Mouse (Mus musculus) forebrain, embryonic 16.5 days (tissue): ENCODE data around the gene Osbpl10. TPM values are rescaled to one million over a fixed set of nuclear protein-coding genes. Genes with fewer than 3 reads are reported as not detected.

Source experiments
- ATAC-seq: fragments of 200-750 bp; cut with Nextera tagmentation; 2 replicates; pipeline ENCODE4 v1.8.0; 2017; ENCODE audit warnings: mild to moderate bottlenecking, moderate library complexity
- H3K27ac ChIP-seq: fragments of 300-500 bp; sonication (generic); 2 replicates; pipeline ENCODE4 v1.5.1; 2014; ENCODE audit warnings: low read length, control low read depth
- H3K27me3 ChIP-seq: fragments of 300-500 bp; sonication (generic); replicated peaks from 2 replicates; pipeline ENCODE4 v1.6.1; 2014; ENCODE audit warnings: low read length; ENCODE audit not compliant: control insufficient read depth, insufficient read depth
- H3K36me3 ChIP-seq: fragments of 300-500 bp; sonication (generic); 2 replicates; pipeline ENCODE4 v1.6.1; 2014; ENCODE audit not compliant: control insufficient read depth, insufficient read depth
- H3K4me1 ChIP-seq: fragments of 300-500 bp; sonication (generic); replicated peaks from 2 replicates; pipeline ENCODE4 v1.6.1; 2014; ENCODE audit warnings: low read length; ENCODE audit not compliant: control insufficient read depth, insufficient read depth
- H3K4me2 ChIP-seq: fragments of 300-500 bp; sonication (generic); 2 replicates; pipeline ENCODE4 v1.6.1; 2014; ENCODE audit warnings: mild to moderate bottlenecking, low read length, control low read depth
- H3K4me3 ChIP-seq: fragments of 300-500 bp; sonication (generic); replicated peaks from 2 replicates; pipeline ENCODE4 v1.5.1; 2014; ENCODE audit warnings: mild to moderate bottlenecking, low read length, control low read depth
- H3K9ac ChIP-seq: fragments of 300-500 bp; sonication (generic); replicated peaks from 2 replicates; pipeline ENCODE4 v1.6.1; 2014; ENCODE audit warnings: low read depth, low read length, control low read depth
- H3K9me3 ChIP-seq: fragments of 300-500 bp; sonication (generic); 2 replicates; pipeline ENCODE4 v1.6.1; 2016; ENCODE audit warnings: low read length; ENCODE audit not compliant: control insufficient read depth
- WGBS: fragments of 180-500 bp; shearing (Covaris S2); extraction: QIAGEN DNeasy Blood & Tissue Kit; methylation state at CpG from one replicate; pipeline ENCODE4 v1.1.7; 2014; 5-methylcytosine and 5-hydroxymethylcytosine counted together
- polyA plus RNA-seq: library from polyadenylated mRNA; unstranded; fragments of >200 nt; fragmentation: Nextera tagmentation; extraction: Ambion mirVana; gene quantifications from 2 replicates; pipeline ENCODE4 v1.2.1, GENCODE M21; 2015

The Osbpl10 gene
- polyA plus RNA-seq, 1 experiment from 2014 or later, result 2.8 TPM

DNA sequence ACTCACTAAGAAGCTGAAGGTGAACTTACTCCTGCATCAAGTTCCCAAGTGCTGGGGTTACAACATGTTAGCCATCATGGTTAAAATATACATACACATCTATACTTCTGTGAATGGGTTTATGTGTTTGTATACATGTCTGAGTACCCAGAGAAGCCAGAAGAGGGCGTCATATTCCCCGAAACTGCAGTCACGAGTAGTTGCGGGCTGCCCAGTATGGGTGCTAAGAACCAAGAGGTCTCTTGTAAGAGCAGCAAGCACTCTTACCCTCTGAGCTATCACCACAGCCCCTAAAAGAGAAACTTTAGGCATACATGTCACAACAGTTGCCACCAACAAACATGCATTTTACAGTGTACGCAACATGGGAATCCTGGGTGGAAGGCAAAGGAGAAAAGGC lies 261.5 kb downstream of the Osbpl10 start:
- Histone ChIP-seq H3K9ac (no peak overlapping the region), H3K9me3 (no peaks in the 10 kb centered on the region), H3K27ac (no peak overlapping the region), H3K27me3 (no peaks in the 10 kb centered on the region), H3K4me3 (no peak overlapping the region), H3K4me2 (no peak overlapping the region), H3K36me3 (peaks cover 15% of the 10 kb centered on the region), H3K4me1 (no peaks in the 10 kb centered on the region)
- 90% methylated on average over 5 of the region's 5 CpGs for whole genome bisulfite sequencing
- no peak for ATAC-seq

DNA sequence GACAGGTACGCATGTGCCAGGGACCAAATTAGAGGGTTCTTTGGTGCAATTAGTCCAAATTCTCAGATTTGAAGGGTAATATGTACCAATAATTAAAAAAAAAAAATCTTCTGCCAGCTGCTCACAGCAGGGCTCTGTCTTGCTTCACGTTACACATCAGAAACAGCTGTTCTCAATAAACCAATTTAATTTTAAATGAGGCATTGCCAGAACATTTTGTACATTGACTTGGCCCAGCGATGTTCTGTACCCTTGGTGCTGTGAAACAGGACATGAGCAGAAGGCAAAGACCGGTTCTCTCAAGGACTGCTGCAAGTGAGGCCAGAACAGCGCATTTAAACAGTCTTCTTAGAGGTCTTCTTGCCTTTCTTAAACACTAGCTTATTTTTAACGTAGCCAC lies 265.3 kb downstream of the Osbpl10 start:
- 86% methylated on average over 6 of the region's 6 CpGs for WGBS
- Histone ChIP-seq H3K9me3 (no peaks in the 10 kb centered on the region), H3K36me3 (peaks cover 22% of the 10 kb centered on the region), H3K27me3 (no peaks in the 10 kb centered on the region), H3K9ac (no peak overlapping the region), H3K4me1 (no peaks in the 10 kb centered on the region), H3K4me2 (no peak overlapping the region), H3K4me3 (no peak overlapping the region), H3K27ac (no peak overlapping the region)
- no peak for ATAC-seq

DNA sequence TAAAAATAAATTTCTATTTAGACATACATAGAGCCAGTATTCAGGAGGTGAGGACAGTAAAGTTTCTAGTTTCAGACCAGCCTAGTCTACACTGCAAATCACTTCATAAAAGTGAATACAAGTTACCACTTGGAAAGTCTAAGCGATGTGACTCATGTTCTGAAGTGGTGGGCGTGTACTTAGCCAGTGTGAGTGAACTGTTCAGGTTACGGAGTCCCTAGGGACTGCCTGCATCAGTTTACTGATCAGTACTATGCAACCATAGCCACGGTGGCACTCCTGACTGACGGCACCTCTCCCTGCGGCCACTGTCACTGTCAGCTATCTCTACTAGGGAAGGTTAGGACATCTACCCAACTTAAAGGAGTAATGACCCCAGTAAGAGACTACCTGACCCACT lies 266.7 kb downstream of the Osbpl10 start:
- Histone ChIP-seq H3K27ac (no peak overlapping the region), H3K4me2 (no peak overlapping the region), H3K4me3 (no peak overlapping the region), H3K9ac (no peak overlapping the region), H3K9me3 (no peaks in the 10 kb centered on the region), H3K27me3 (no peaks in the 10 kb centered on the region), H3K36me3 (peaks cover 22% of the 10 kb centered on the region), H3K4me1 (no peaks in the 10 kb centered on the region)
- ATAC-seq, result no peak
- WGBS, result 86% methylated on average over 6 of the region's 6 CpGs

DNA sequence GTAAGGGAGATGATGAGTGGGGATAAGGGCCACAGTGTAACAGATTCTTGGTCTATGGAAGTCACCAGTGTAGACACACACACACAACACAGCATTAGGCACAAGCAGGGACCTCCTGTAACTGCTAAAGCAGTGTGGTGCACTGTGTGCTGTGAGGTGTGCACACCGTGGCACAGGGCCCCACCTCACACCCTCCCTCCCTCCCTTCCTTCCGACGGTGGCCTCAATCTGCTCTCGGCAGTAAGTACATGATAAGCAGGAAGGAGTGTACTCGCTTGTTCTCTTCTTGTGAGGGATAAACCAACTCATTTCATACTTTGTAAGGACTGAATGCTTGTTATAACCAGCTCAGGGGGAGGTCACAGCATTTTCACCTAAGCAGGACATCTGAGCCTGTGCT lies 270.8 kb downstream of the Osbpl10 start:
- no peak overlapping the region for H3K4me3 ChIP-seq
- H3K4me1 ChIP-seq, result no peaks in the 10 kb centered on the region
- no peak for ATAC-seq
- WGBS, result 82% methylated on average over 5 of the region's 5 CpGs
- H3K4me2 ChIP-seq, result no peak overlapping the region
- no peak overlapping the region for H3K9ac ChIP-seq
- peaks cover 20% of the 10 kb centered on the region for H3K36me3 ChIP-seq
- H3K27ac ChIP-seq, result no peak overlapping the region
- H3K9me3 ChIP-seq, result no peaks in the 10 kb centered on the region
- no peaks in the 10 kb centered on the region for H3K27me3 ChIP-seq

DNA sequence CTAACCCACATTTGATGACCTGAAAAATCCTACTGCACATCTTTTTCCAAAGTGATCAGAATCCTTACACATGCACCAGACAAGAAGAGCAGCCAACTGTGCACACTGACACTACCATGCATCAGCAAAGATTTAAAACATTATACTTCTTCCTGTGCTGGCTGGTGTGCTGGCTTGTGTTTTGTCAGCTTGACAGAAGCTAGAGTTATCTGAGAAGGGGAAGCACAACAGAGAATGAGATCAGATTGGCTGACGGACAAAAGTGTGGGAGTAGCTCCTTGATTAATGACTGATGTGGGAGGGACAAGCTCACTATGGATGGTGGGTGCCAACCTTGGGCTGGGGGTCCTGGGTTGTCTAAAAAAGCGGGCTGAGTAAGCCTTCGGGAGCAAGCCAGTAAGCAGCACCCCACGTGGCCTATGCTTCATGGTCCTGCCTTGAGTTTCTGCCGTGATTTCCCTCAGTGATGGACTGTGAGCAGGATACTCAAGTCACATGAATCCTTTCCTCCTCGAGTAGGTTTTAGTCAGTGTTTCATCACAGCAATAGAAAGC lies 279.4 kb downstream of the Osbpl10 start:
- Histone ChIP-seq H3K4me2 (no peak overlapping the region), H3K9ac (no peak overlapping the region), H3K36me3 (peaks cover 5% of the 10 kb centered on the region), H3K27me3 (no peaks in the 10 kb centered on the region), H3K9me3 (no peaks in the 10 kb centered on the region), H3K4me3 (no peak overlapping the region), H3K4me1 (no peaks in the 10 kb centered on the region; the same call in 1 of the 2 replicates), H3K27ac (no peak overlapping the region)
- WGBS, result 73% methylated on average over 6 of the region's 6 CpGs
- ATAC-seq, result no peak

DNA sequence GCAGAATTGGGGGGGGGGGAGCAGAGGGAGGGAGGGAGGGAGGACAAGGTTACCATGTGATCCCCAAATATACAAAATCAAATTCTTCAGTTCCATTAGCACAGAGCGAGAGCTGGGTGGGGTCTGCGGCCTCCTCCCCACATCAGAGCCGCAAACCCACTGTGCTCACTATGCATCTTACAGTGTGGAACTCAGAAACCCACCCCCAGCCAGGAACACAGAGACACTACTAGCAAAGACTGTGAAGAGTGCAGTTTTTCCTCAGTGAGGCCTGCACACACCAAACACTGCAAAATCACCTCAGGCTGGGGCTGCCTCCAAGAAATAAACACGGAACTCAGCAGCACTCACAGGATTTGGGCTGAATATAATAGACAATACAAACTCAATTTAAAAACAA lies 281.5 kb downstream of the Osbpl10 start:
- no peak for ATAC-seq
- Histone ChIP-seq H3K36me3 (peaks cover 5% of the 10 kb centered on the region), H3K4me2 (no peak overlapping the region), H3K27me3 (no peaks in the 10 kb centered on the region), H3K27ac (no peak overlapping the region), H3K4me3 (no peak overlapping the region), H3K4me1 (no peaks in the 10 kb centered on the region; the same call in 1 of the 2 replicates), H3K9me3 (no peaks in the 10 kb centered on the region), H3K9ac (no peak overlapping the region)
- 88% methylated on average over 4 of the region's 4 CpGs for WGBS

DNA sequence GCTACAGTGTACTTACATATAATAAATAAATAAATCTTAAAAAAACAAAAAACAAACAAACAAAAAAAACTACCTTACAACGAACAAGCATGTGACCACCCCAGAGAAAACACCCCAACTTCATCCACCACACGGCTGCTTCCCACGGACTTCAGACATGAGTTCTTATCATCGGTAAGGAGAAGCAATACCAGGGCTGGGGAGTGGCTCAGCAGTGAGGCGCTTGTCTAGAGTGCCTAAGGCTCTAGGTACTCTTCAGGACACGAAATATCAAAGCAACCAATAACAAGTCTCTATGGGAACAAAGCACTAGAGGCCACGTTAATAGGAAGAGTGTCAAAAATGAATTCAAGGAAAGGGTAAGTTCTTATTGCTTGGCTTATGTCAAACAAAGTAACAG lies 282.1 kb downstream of the Osbpl10 start:
- H3K9ac ChIP-seq, result no peak overlapping the region
- no peak overlapping the region for H3K4me3 ChIP-seq
- 92% methylated on average over 7 of the region's 7 CpGs for WGBS
- H3K4me2 ChIP-seq, result no peak overlapping the region
- no peak for ATAC-seq
- H3K9me3 ChIP-seq, result no peaks in the 10 kb centered on the region
- no peaks in the 10 kb centered on the region; the same call in 1 of the 2 replicates for H3K4me1 ChIP-seq
- peaks cover under 1% of the 10 kb centered on the region; the same call in 1 of the 2 replicates for H3K36me3 ChIP-seq
- no peaks in the 10 kb centered on the region for H3K27me3 ChIP-seq
- no peak overlapping the region for H3K27ac ChIP-seq

DNA sequence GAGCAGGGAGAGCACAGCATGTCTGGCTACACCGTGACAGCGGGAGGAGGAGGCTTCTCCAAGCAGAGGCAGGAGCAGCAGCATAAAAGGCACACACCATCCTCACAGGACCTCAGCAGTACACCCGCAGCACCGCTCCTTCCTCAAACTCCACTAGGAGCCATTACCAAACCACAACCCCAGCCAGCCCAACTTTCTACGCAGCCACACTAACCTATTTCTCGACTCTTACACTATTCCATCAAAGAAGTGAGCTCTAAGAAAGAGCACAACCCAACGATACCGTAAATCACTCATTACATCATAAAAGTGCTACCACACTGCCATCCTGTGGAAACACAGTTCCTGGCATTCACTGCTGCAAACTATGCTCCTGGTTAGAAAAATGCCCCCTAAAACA lies 283.1 kb downstream of the Osbpl10 start:
- no peaks in the 10 kb centered on the region; the same call in 1 of the 2 replicates for H3K4me1 ChIP-seq
- H3K9ac ChIP-seq, result no peak overlapping the region
- no peaks in the 10 kb centered on the region for H3K27me3 ChIP-seq
- H3K4me3 ChIP-seq, result no peak overlapping the region
- WGBS, result 82% methylated on average over 8 of the region's 8 CpGs
- peak; percentile 66; the same call in 1 of the 2 replicates for ATAC-seq
- H3K9me3 ChIP-seq, result no peaks in the 10 kb centered on the region
- peaks cover 3% of the 10 kb centered on the region; the same call in 1 of the 2 replicates for H3K36me3 ChIP-seq
- H3K27ac ChIP-seq, result no peak overlapping the region
- H3K4me2 ChIP-seq, result no peak overlapping the region

DNA sequence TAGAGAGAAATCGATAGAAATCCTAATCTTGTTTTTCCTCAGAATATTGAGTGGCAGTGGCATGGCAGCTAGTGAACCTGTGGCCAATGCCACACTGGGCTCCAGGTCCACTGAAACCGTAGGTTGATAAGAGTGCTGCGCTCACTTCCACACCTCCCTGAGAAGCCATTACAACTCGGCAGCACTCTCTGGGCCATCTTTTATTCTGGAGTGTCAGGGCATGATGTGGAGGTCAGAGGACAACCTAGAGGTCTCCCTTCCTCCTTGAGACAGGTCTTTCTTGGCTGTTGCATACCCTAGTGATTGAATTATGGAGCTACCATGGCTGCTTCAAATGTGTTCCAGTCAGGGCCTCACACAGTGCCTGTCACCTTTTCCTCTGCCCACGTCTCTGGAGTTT lies 283.5 kb downstream of the Osbpl10 start:
- Histone ChIP-seq H3K4me3 (no peak overlapping the region), H3K27me3 (no peaks in the 10 kb centered on the region), H3K36me3 (0 out of 2 replicates have a peak, but pooled peaks cover 3% of the 10 kb centered on the region), H3K4me1 (no peaks in the 10 kb centered on the region; the same call in 1 of the 2 replicates), H3K9me3 (no peaks in the 10 kb centered on the region), H3K27ac (no peak overlapping the region), H3K4me2 (no peak overlapping the region), H3K9ac (no peak overlapping the region)
- WGBS, result 84% methylated on average over 5 of the region's 5 CpGs
- no peak for ATAC-seq

DNA sequence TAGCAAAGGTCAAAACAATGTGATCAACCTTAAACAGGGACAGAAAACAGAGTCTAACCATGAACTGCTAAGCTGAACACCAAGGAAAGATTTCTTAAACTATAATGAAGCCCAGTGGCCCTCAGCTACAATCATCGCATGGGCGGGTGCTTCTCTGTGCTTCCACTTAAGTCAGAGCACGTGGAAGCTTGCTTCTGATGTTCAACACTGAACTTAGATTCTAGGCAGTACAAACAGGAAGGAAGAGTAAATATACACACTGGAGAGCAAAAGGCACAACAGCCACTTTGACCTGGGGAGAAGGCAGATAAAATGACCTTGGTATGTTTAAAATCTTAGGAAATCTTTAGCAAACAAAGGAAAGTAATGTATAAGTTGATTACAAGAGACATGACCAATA lies 293.2 kb downstream of the Osbpl10 start:
- no peak overlapping the region for H3K9ac ChIP-seq
- H3K4me3 ChIP-seq, result no peak overlapping the region
- H3K9me3 ChIP-seq, result no peaks in the 10 kb centered on the region
- no peaks in the 10 kb centered on the region for H3K4me1 ChIP-seq
- peaks cover 14% of the 10 kb centered on the region for H3K36me3 ChIP-seq
- no peaks in the 10 kb centered on the region for H3K27me3 ChIP-seq
- ATAC-seq, result no peak
- H3K4me2 ChIP-seq, result no peak overlapping the region
- H3K27ac ChIP-seq, result no peak overlapping the region
- WGBS, result 95% methylated on average over 3 of the region's 3 CpGs
